Mouse (Mus musculus) right cerebral cortex, adult 18-20 months (tissue): Measurements from ENCODE around the gene Cd3e.
A peak's percentile ranks its signal among the peaks of the same experiment; 100 is the strongest.

Experiments used
- DNase-seq: peaks from one replicate; pipeline ENCODE4 v3.0.0; 2022; ENCODE audit warnings: mixed read lengths

Cd3e gene

GRCm38 (mm10) chr9:45014879-45015278, 5.5 kb upstream of the Cd3e start:
- no peak for DNase-seq

DNA sequence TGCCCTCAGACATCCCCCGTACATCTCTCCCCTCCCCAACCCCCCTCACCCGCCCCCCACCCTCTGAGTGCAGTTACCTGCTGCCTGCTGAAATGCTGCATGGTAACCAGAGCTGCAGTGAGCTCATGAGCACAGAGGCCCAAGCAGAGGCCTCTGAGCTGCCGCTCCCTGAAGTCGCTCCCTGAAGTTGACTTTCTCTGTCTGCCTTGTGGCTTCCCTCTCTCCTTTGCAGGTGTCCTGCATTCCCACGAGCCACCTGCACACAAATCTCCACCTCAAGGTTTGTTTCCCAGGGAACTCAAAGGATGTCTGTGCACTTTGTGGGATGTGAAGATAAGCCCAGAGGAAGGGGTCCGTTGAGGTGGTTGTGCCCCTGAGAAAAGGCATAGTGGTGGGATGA, 1.9 kb upstream of the Cd3e start:
- no peak for DNase-seq

GRCm38 (mm10) chr9:45010461-45010860, 1.0 kb upstream of the Cd3e start:
- no peak for DNase-seq

DNA sequence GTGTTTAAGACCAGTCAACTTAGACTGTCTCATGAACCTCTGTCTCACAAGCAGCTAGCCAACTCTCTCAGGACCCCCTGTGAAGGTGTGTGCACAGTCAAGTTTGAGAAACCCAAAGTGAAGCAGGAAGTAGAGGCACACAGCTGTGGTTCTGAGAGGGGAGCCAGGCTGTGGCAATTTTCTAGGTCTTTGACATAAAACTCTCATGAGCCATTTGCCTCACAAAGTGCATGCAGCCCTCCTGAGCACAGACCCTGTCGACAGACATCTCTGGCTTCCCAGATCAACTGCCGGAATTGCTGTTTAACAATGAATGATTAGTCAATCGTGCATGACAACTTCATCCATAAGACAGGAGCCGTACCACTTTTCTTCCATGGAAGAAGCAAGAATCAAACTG, 1.1 kb downstream of the Cd3e start:
- no peak for DNase-seq

- no peak for DNase-seq
These were observed 2.0 kb downstream of the Cd3e start for GRCm38 (mm10) chr9:45007404-45007803.

DNA sequence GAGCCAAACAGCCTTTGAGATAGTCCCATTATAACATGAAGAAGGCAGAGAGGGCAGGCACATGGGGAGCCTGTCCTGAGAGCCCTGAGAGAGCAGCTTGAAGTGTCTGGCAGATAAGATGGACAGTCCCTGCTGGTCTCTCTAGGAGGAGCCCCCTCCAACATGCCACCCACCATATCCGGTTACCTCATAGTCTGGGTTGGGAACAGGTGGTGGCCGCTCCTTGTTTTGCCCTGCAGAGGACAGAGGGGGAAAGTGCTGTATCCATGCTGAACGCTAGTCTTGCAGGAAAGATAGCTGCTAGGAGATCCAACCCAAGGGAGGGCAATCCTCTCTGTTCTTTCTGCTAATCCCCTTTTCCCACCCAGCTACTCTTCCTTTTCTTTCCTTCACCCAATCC, 9.2 kb downstream of the Cd3e start:
- no peak for DNase-seq

GRCm38 (mm10) chr9:44999776-45000175, 9.7 kb downstream of the Cd3e start:
- no peak for DNase-seq

DNA sequence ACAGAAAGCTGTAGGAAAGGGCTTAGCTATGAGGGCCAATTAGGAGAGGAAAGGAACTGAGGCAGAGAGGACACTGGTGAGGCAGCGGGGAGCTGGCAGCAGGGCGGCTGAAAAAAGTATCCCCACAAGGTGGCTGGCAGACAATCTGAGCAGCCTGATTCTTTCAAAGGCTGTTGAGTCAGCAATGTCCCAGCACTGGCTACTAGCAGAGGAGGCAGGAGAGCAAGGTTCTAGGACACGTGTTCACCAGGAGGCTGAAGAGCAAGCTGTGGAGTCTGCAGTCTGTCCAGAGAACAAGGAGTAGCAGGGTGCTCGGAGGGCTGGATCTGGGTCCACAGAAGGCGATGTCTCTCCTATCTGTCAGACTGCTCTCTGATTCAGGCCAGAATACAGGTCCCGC, 10.3 kb downstream of the Cd3e start:
- DNase-seq: peak; percentile 16

DNA sequence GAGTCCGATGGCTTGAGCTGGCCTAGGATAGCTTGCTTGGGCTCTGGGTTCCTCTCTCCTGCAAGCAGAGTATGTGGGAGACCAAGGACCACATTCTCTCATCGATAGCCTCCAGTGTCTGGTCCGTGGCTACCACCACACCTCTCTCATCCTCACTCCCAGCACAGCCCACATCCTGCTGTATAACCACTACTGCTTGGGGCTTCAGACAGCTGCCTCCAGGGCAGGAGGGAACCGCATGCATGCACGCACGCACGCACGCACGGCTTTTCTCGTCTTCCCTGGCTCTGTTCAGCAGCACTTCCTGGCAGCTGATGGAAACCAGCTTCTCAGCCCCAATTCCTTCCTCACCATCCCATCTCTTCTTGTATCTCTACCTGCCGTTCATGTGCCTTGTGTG, 11.3 kb downstream of the Cd3e start:
- no peak for DNase-seq

DNA sequence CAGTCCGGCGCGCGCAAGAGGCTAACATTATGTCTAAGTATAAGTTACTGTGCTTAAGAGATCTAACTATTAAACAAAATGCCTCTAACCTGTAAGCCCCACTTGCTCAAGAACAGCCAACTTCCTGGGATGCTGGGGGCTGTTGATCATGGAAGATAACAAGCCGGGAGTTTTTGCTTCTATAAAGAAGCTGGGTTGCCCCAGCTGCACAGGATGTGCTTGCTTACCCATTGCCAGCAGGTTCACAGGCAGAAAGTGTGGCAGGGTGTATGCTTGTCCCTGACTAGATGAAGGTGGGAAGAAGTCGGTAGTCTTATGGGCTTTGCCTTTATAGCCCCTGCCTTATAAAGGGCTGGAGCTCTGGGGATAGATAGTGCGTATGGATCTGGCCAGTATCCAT, 12.8 kb downstream of the Cd3e start:
- no peak for DNase-seq

GRCm38 (mm10) chr9:44994962-44995361, 14.5 kb downstream of the Cd3e start:
- no peak for DNase-seq

- no peak for DNase-seq
These were observed 16.2 kb downstream of the Cd3e start for GRCm38 (mm10) chr9:44993268-44993667.

DNA sequence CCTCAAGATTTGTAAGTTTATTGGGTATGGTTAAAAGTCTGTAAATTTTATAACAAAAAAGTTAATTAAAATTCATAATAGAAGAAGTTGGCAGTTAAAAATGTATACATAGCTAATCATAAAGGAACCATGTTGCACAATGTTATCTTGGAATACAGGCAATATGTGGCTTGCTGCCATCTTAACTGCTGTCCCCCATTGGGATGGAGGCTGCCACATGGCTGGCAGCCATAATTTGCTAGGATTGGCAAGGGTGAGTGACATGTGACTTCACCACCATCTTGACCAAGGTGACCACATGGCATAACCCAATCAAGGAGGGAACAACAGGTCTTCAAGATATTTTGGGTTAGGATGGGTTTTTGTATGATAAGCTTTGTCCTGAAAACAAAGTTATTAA, 17.2 kb downstream of the Cd3e start:
- no peak for DNase-seq

DNA sequence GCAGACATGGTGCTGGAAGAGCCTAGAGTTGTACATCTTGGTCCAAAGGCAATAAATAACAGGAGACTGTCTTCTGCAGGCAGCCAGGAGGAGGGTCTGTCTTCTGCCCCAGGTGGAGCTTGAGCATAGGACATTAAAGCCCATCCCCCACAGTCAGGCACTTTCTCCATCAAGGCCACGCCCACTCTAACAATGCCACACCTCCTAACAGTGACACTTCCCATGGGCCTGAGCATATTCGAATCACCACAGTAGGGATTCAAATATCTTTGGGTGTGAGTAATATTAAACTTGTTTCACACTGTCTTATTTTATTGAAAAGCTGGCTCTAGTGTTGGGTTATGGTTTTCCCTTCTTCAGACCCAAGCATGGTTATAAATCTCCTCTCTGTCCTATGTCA, 17.6 kb downstream of the Cd3e start:
- no peak for DNase-seq

DNA sequence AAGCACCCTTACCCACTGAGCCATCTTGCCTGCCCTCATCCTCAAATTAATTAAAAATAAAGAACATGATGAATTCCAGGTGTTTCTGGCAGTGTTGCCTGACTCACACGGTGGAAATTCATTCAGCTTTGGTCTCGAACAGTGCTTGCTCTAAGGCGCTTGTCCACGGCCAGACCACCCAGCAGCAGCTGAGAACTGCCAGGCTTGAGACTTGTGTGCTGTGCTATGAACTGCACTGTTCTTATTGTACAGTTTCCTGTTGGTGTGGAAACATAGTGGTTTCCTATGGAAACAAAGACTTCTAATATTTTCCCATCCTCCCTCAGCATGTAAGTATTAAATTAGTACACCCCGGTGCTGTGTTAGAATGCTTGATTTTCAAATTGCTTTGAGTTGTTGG, 22.5 kb downstream of the Cd3e start:
- DNase-seq: no peak

DNA sequence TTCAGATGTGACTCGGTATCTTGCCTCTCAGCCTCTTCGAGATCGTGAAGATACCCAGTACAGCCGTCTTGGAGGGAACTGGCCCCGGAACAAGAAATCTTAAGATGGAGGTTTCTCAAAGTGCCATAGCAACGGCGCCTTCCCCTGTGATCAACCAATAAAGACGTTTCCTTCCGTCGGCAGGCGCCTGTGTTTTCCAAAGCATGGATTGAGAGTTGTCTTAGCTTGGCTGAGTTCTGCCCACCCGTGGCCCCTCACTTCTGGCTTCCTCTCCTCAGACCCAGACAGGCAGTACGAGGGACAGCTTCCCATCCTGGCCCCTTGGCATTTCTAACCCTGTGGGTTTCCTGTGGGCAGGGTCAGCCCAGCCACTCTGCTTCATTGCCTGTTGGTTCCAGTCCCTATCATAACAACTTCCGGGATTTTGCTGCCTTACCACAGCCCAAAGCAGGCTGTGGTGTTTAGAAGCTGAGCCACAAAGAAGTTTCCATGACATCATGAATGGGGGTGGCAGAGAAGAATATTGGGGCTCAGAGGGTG, 23.1 kb downstream of the Cd3e start:
- no peak for DNase-seq

GRCm38 (mm10) chr9:44985721-44986161, 23.7 kb downstream of the Cd3e start:
- DNase-seq: no peak

- no peak for DNase-seq
These were observed 26.4 kb downstream of the Cd3e start for GRCm38 (mm10) chr9:44983001-44983400.

GRCm38 (mm10) chr9:44982531-44982930, 26.9 kb downstream of the Cd3e start:
- no peak for DNase-seq

DNA sequence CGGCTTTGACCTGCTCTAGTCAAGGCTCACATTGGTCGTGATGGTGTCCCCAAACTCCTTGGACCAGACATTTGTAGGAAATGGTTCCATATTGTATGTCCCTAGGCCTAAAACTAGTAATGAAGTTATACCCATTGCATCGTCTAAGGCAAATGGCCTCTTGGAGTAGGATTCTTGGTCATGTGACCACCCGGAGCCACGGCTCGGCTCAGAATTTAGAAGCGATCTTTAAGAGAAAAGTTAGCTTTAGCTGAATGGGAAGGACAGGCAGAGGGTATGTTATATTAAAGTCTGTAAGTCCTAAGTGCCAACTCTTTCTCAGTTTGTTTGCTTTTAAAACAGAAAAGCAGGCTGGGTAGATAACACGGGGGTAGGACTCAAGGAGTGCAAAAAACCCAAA, 27.3 kb downstream of the Cd3e start:
- DNase-seq: no peak

GRCm38 (mm10) chr9:44981676-44982075, 27.8 kb downstream of the Cd3e start, which contains the start of gene Cd3d:
TSS of gene Cd3d (plus strand) at chr9:44981786.
- DNase-seq: no peak

DNA sequence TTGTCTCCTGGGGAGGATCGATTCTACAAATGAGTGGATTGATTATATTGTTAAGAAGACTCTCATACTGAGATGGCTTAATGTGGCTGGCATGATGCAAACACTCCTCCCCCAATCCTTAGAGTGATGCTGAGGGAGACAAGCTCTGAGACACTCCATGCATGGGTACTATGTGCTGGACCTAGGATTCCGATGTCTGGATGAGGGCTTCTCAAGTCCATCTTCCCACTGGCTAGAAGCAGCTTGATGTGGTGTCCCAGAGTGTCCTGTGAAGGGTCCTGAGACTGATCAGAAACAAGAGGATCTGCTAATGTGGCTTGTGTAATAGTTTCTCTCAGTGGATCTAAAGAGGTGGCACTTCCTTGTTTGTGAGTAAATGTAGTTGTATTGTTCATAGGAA, 28.3 kb downstream of the Cd3e start:
- no peak for DNase-seq

DNA sequence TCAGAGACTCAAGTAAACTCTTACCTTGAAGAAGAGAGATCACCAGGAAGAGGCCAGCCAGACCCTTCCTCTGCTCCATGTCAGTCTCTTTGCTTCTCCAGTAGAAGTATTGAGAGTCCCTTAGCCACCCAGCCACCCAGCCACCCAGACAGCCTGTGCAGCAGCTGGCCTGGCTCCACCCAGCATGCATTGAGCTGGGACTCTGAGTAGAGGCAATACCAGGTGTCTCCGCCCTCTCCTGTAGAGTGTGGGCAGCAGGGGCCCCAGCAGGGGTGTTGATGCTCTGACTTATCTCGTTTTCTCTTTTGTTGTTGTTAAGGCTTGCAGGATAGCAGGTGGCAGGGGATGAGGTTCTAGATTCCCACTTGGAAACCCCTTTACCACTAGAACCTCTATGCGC, 29.2 kb downstream of the Cd3e start, which contains the start of gene Cd3g:
TSS of gene Cd3g (minus strand) at position 190 of the 400 bp plus-strand sequence.
- no peak for DNase-seq

GRCm38 (mm10) chr9:44979806-44980205, 29.6 kb downstream of the Cd3e start:
- no peak for DNase-seq

DNA sequence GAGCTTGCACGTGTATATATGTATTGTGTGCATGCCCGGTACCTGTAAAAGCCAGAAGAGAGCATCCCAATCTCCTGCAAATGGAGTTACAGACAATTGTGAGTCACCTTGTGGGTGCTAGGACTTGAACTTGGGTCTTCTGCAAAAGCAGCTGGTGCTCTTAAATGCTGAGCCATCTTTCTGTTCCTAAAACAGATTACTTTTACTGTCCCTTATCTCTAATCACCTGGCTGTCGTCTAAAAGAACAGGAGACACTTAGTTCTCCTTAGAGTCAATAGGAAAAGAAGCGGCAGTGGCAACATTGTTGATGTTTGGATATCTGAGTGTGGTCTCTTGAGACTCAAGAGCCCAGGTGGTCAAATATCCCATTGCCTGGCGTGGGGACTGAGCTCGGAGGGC, 31.6 kb downstream of the Cd3e start:
- no peak for DNase-seq

- DNase-seq: no peak
These were observed 40.0 kb downstream of the Cd3e start for GRCm38 (mm10) chr9:44969450-44969849.
